Mouse (Mus musculus) kidney, postnatal 0 days (tissue): ENCODE results near the gene Fnbp1. TPM values are rescaled to one million over a fixed set of nuclear protein-coding genes. Genes with fewer than 3 reads are reported as not detected.

Experiments used
- ATAC-seq: fragments of 200-750 bp; cut with Nextera tagmentation; replicated peaks from 2 replicates; pipeline ENCODE4 v1.8.0; 2017; ENCODE audit warnings: low read depth, moderate number of reproducible peaks, moderate TSS enrichment, moderate library complexity; ENCODE audit not compliant: low FRiP score
- DNase-seq: peaks from one replicate; pipeline ENCODE4 v3.0.0-alpha.2; 2016; ENCODE audit warnings: low spot score
- H3K27ac ChIP-seq: fragments of 300-500 bp; sonication (generic); 2 replicates; pipeline ENCODE4 v1.5.1; 2014; ENCODE audit warnings: mild to moderate bottlenecking
- H3K27me3 ChIP-seq: fragments of 300-500 bp; sonication (generic); 2 replicates; pipeline ENCODE4 v1.6.1; 2014; ENCODE audit warnings: low read length, mixed read lengths; ENCODE audit not compliant: insufficient read depth
- H3K36me3 ChIP-seq: fragments of 300-500 bp; sonication (generic); 2 replicates; pipeline ENCODE4 v1.6.1; 2014; ENCODE audit warnings: low read length, mixed read lengths; ENCODE audit not compliant: insufficient read depth
- H3K4me1 ChIP-seq: fragments of 300-500 bp; sonication (generic); replicated peaks from 2 replicates; pipeline ENCODE4 v1.6.1; 2014; ENCODE audit warnings: antibody characterized with exemption, low read length, mixed read lengths; ENCODE audit not compliant: insufficient read depth
- H3K4me2 ChIP-seq: fragments of 300-500 bp; sonication (generic); 2 replicates; pipeline ENCODE4 v1.6.1; 2014; ENCODE audit warnings: mild to moderate bottlenecking, low read length, moderate library complexity, mixed read lengths
- H3K4me3 ChIP-seq: fragments of 300-500 bp; sonication (generic); replicated peaks from 2 replicates; pipeline ENCODE4 v1.5.1; 2014; ENCODE audit warnings: low read depth, low read length
- H3K9ac ChIP-seq: fragments of 300-500 bp; sonication (generic); 2 replicates; pipeline ENCODE4 v1.6.1; 2014; ENCODE audit warnings: low read depth, low read length
- H3K9me3 ChIP-seq: fragments of 300-500 bp; sonication (generic); replicated peaks from 2 replicates; pipeline ENCODE4 v1.6.1; 2016; ENCODE audit warnings: low read length, inconsistent platforms, mixed read lengths
- CTCF ChIP-seq: IDR thresholded peaks from 2 replicates; pipeline ENCODE4 v1.5.1; 2016; ENCODE audit warnings: antibody characterized with exemption, low read depth, mild to moderate bottlenecking, moderate library complexity
- WGBS: fragments of 180-500 bp; shearing (Covaris S2); extraction: QIAGEN DNeasy Blood & Tissue Kit; methylation state at CpG from one replicate; pipeline ENCODE4 v1.1.7; 2014; 5-methylcytosine and 5-hydroxymethylcytosine counted together
- polyA plus RNA-seq: library from polyadenylated mRNA; unstranded; fragments of >200 nt; fragmentation: Nextera tagmentation; extraction: Ambion mirVana; gene quantifications from 2 replicates; pipeline ENCODE4 v1.2.1, GENCODE M21; 2015

The Fnbp1 gene
- polyA plus RNA-seq, 1 experiment from 2014 or later: 12.3 TPM

- 91% methylated on average over 10 of the region's 10 CpGs for WGBS
- Histone ChIP-seq H3K9ac (no peak overlapping the region), H3K27me3 (no peaks in the 10 kb centered on the region), H3K4me1 (no peaks in the 10 kb centered on the region), H3K27ac (no peak overlapping the region), H3K9me3 (no peaks in the 10 kb centered on the region), H3K4me3 (no peak overlapping the region), H3K36me3 (no peaks in the 10 kb centered on the region; the same call in 1 of the 2 replicates), H3K4me2 (no peak overlapping the region)
- no peak for DNase-seq
- no peak for TF ChIP-seq CTCF
- ATAC-seq: no peak
Observed at GRCm38 (mm10) chr2:31061868-31062628, 79.8 kb downstream of the Fnbp1 start.

GRCm38 (mm10) chr2:31060787-31061730 lies 80.7 kb downstream of the Fnbp1 start:
- Histone ChIP-seq H3K27ac (no peak overlapping the region), H3K36me3 (peaks cover 8% of the 10 kb centered on the region; the same call in 1 of the 2 replicates), H3K9me3 (no peaks in the 10 kb centered on the region), H3K9ac (no peak overlapping the region), H3K4me3 (no peak overlapping the region), H3K4me2 (no peak overlapping the region), H3K4me1 (no peaks in the 10 kb centered on the region), H3K27me3 (no peaks in the 10 kb centered on the region)
- DNase-seq: no peak
- TF ChIP-seq CTCF: no peak
- WGBS: 83% methylated on average over 28 of the region's 28 CpGs
- no peak for ATAC-seq

- no peak for DNase-seq
- Histone ChIP-seq H3K27ac (no peak overlapping the region), H3K4me3 (no peak overlapping the region), H3K4me2 (no peak overlapping the region), H3K4me1 (no peaks in the 10 kb centered on the region), H3K9ac (no peak overlapping the region), H3K27me3 (no peaks in the 10 kb centered on the region), H3K36me3 (peaks cover 14% of the 10 kb centered on the region; the same call in 1 of the 2 replicates), H3K9me3 (no peaks in the 10 kb centered on the region)
- WGBS: 98% methylated on average over 1 of the region's 1 CpGs
- TF ChIP-seq CTCF: no peak
- ATAC-seq: no peak
Observed at GRCm38 (mm10) chr2:31060271-31060670, 81.5 kb downstream of the Fnbp1 start.

- Histone ChIP-seq H3K9me3 (no peaks in the 10 kb centered on the region), H3K4me3 (no peak overlapping the region), H3K27ac (no peak overlapping the region), H3K4me1 (no peaks in the 10 kb centered on the region), H3K36me3 (peaks cover 21% of the 10 kb centered on the region), H3K27me3 (no peaks in the 10 kb centered on the region), H3K9ac (no peak overlapping the region), H3K4me2 (no peak overlapping the region)
- ATAC-seq: no peak
- TF ChIP-seq CTCF: no peak
- WGBS: 84% methylated on average over 4 of the region's 4 CpGs
- DNase-seq: no peak
Observed at GRCm38 (mm10) chr2:31058443-31058842, 83.4 kb downstream of the Fnbp1 start.

GRCm38 (mm10) chr2:31057549-31058177 lies 84.1 kb downstream of the Fnbp1 start:
- Histone ChIP-seq H3K9me3 (no peaks in the 10 kb centered on the region), H3K36me3 (peaks cover 26% of the 10 kb centered on the region), H3K4me3 (no peak overlapping the region), H3K9ac (no peak overlapping the region), H3K27ac (no peak overlapping the region), H3K4me2 (no peak overlapping the region), H3K4me1 (no peaks in the 10 kb centered on the region), H3K27me3 (no peaks in the 10 kb centered on the region)
- ATAC-seq: no peak
- no peak for TF ChIP-seq CTCF
- no peak for DNase-seq
- WGBS: 80% methylated on average over 6 of the region's 6 CpGs

GRCm38 (mm10) chr2:31056070-31056469 lies 85.7 kb downstream of the Fnbp1 start:
- H3K36me3 ChIP-seq: peaks cover 35% of the 10 kb centered on the region
- no peaks in the 10 kb centered on the region for H3K27me3 ChIP-seq
- TF ChIP-seq CTCF: peak; percentile 28; the same call in 1 of the 2 replicates
- H3K27ac ChIP-seq: no peak overlapping the region
- H3K9me3 ChIP-seq: no peaks in the 10 kb centered on the region
- no peak overlapping the region for H3K4me3 ChIP-seq
- no peaks in the 10 kb centered on the region for H3K4me1 ChIP-seq
- H3K4me2 ChIP-seq: no peak overlapping the region
- DNase-seq (no peak), ATAC-seq (no peak)
- no peak overlapping the region for H3K9ac ChIP-seq
- WGBS: 96% methylated on average over 3 of the region's 3 CpGs
